Mouse (Mus musculus) stomach, postnatal 0 days (tissue): ENCODE results near the gene Stox2.

Experiments
- CTCF ChIP-seq: IDR thresholded peaks from 2 replicates; pipeline ENCODE4 v1.5.1; 2016; ENCODE audit warnings: antibody characterized with exemption, low read depth, mild to moderate bottlenecking, moderate library complexity
- EP300 ChIP-seq: optimal IDR thresholded peaks from 2 replicates; pipeline ENCODE3; 2016; ENCODE audit warnings: antibody characterized with exemption

GRCm38 (mm10) chr8:47411994-47412695 is 34.0 kb downstream of the Stox2 start:
- TF ChIP-seq CTCF (no peak), EP300 (no peak)
